Mouse (Mus musculus) liver, adult 2 months (tissue): ENCODE measurements at regions not wholly inside any gene's neighbourhood (a gene's known extent, or its start where the extent isn't known, plus 50 kb on each side); places are given as distances from the start of the nearest gene placed in this dataset.

Experiments
- CTCF ChIP-seq: fragments of 200-500 bp; IDR thresholded peaks from 2 replicates; pipeline ENCODE4 v1.5.1; 2011; ENCODE audit warnings: low read depth, low read length, control low read depth
- POLR2A ChIP-seq: fragments of 200-500 bp; IDR thresholded peaks from 2 replicates; pipeline ENCODE4 v1.6.1; 2011; ENCODE audit warnings: low read length, control low read depth; ENCODE audit not compliant: insufficient read depth; ENCODE audit errors: extremely low read depth

- TF ChIP-seq CTCF (no peak), POLR2A (no peak)
Observed at GRCm38 (mm10) chr14:105697398-105697797, 199.2 kb downstream of the Spry2 start.
